Mouse (Mus musculus): ENCODE results near the gene Mrpl32.

Gene Mrpl32

DNA sequence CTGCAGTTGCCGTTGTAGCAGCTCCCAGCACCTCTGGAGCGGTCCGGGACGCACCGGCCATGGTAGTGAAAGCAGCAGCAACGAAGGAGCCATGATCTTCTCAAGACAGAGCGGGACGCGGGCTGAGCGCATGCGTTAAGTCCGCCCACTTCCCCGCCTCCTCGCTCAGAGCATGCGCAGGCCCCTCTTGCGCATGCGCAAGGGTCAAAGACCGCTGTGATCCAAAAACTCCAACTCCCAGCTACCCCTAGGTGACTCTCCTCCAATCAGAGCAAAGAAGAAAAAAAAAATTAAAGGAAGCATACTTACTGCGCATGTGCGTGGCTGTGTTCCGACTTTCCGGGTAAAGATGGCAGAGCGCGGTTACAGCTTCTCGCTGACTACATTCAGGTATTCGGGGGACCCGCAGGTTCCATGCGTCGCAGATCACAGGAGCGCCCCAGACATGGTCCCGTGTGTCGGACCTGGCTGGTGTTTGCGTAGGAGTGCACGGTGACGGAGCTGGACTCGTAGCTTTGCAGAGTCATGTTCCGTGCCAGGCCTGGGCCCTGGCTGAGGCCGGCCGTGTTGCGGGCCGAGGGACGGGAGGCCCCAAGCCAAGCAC lies at the start of gene Mrpl32, which contains the start of gene Psma2:
Mrpl32 (minus strand) TSS at position 240 of the 604 bp plus-strand sequence.
Psma2 (plus strand) TSS at position 315 of the 604 bp plus-strand sequence.
- DNase-seq (ENCODE audit: low spot score), result peak; percentile 98

- peak; percentile 27 for DNase-seq (ENCODE audit: low spot score)
Observed at GRCm38 (mm10) chr13:14649301-14649700, 36.3 kb upstream of the Mrpl32 start.

- no peak for DNase-seq (ENCODE audit: low spot score)
Observed at GRCm38 (mm10) chr13:14639998-14640397, 27.0 kb upstream of the Mrpl32 start.

- DNase-seq (ENCODE audit: low spot score), result peak; percentile 88
Observed at GRCm38 (mm10) chr13:14629726-14630641, 17.0 kb upstream of the Mrpl32 start, which contains the start of gene AW209491. Gene AW209491 (plus strand): TSS chr13:14630154.

DNA sequence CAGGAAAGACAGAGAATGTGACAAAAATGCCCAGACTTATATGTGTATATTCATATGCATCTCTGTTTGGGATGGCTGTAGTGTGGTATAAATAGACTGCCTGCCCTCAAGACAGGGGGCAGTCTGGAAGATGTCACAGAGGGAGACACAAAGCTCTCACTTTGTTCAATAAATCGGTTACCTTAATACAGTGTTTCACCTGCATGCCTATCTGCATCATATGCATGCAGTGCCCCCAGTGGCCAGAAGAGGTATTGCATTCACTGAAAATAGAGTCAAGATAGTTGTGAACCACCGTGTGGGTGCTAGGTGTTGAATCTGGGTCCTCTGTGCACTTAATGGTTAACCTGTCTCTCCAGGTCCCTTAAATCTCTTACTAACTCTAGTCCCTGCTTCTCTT lies 5.8 kb upstream of the Mrpl32 start:
- DNase-seq (ENCODE audit: low spot score), result peak; percentile 66

GRCm38 (mm10) chr13:14613553-14613952 lies 588 bp upstream of the Mrpl32 start:
- no peak for DNase-seq (ENCODE audit: low spot score)

GRCm38 (mm10) chr13:14612463-14612862 lies 502 bp downstream of the Mrpl32 start:
- no peak for DNase-seq (ENCODE audit: low spot score)

GRCm38 (mm10) chr13:14607616-14608015 lies 5.3 kb downstream of the Mrpl32 start:
- DNase-seq (ENCODE audit: low spot score), result no peak

- no peak for DNase-seq (ENCODE audit: low spot score)
Observed at GRCm38 (mm10) chr13:14602744-14603143, 10.2 kb downstream of the Mrpl32 start.

DNA sequence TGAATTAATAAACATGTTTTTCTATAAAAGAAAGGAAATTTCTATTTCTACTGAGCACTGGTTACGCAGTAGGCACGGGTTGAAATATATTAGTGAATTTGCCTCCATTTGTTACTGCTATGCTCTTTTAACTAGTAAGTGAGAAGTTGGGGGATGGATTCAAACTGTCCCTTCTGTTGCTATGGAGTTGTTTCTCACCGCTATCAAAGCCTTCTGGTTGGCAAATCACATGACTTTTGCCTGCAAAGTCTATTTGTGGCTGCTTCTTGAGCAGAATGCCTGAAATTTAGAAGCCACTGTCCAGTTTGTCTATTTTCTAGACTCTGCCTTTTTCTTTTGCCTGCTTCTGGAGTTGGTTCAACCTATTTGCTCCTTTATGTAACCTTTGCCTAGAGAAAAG lies 32.6 kb downstream of the Mrpl32 start:
- DNase-seq (ENCODE audit: low spot score), result no peak

GRCm38 (mm10) chr13:14574128-14574527 lies 38.8 kb downstream of the Mrpl32 start:
- DNase-seq (ENCODE audit: low spot score), result no peak

GRCm38 (mm10) chr13:14561336-14561735 lies 51.6 kb downstream of the Mrpl32 start:
- no peak for DNase-seq (ENCODE audit: low spot score)
